Mouse (Mus musculus) left cerebral cortex, postnatal 36 days (tissue): ENCODE data around the gene 1700012A03Rik. TPM values are rescaled to one million over a fixed set of nuclear protein-coding genes. Genes with fewer than 3 reads are reported as not detected.
A peak's percentile ranks its signal among the peaks of the same experiment; 100 is the strongest.

ENCODE experiments used
- DNase-seq, 2 experiments: peaks; one replicate each; pipeline ENCODE4 v3.0.0; 2021 to 2022; ENCODE audit warnings: low spot score in 2 of 2, mixed read lengths in 1 of 2
- intact Hi-C: fragments of 180-260 bp; cut with DNase I; formaldehyde crosslinking; loops from one replicate; pipeline ENCODE4 v1.15.1; 2025
- total RNA-seq, 2 experiments: library from RNA; stranded (reverse); gene quantifications; 2 replicates each; pipeline ENCODE4 v1.2.3; 2021

The 1700012A03Rik gene
- total RNA-seq = not detected

- no peak for DNase-seq
- intact Hi-C loops = no loop called here
These were observed at the start of gene 1700012A03Rik for GRCm38 (mm10) chr6:32049951-32050345. 1700012A03Rik (plus strand) TSS chr6:32050246.

- intact Hi-C loops = no loop called here
These were observed 45.8 kb upstream of the 1700012A03Rik start for GRCm38 (mm10) chr6:32004228-32004627.

GRCm38 (mm10) chr6:32005914-32006313 is 44.1 kb upstream of the 1700012A03Rik start:
- no peak for DNase-seq
- intact Hi-C loops = no loop called here

More at GRCm38 (mm10) chr6:32004228-32004627, 45.8 kb upstream of the 1700012A03Rik start:
- DNase-seq = no peak

- intact Hi-C loops = no loop called here
- DNase-seq = no peak
These were observed 43.7 kb upstream of the 1700012A03Rik start for GRCm38 (mm10) chr6:32006382-32006781.

GRCm38 (mm10) chr6:32007336-32007735 is 42.7 kb upstream of the 1700012A03Rik start:
- intact Hi-C loops = no loop called here
- DNase-seq = peak; percentile 22 to 28

- no peak for DNase-seq
- intact Hi-C loops = no loop called here
These were observed 33.2 kb upstream of the 1700012A03Rik start for GRCm38 (mm10) chr6:32016841-32017240.

- intact Hi-C loops = no loop called here
These were observed 32.5 kb upstream of the 1700012A03Rik start for GRCm38 (mm10) chr6:32017406-32018104.

GRCm38 (mm10) chr6:32018105-32018446 is 32.0 kb upstream of the 1700012A03Rik start:
- intact Hi-C loops = no loop called here
- DNase-seq = no peak

More at GRCm38 (mm10) chr6:32017406-32018104, 32.5 kb upstream of the 1700012A03Rik start:
- no peak for DNase-seq

- no peak for DNase-seq
- intact Hi-C loops = no loop called here
These were observed 28.1 kb upstream of the 1700012A03Rik start for GRCm38 (mm10) chr6:32021853-32022536.

GRCm38 (mm10) chr6:32022537-32022869 is 27.5 kb upstream of the 1700012A03Rik start:
- intact Hi-C loops = no loop called here
- DNase-seq = no peak

- no peak for DNase-seq
- intact Hi-C loops = no loop called here
These were observed 21.6 kb upstream of the 1700012A03Rik start for GRCm38 (mm10) chr6:32028228-32029009.

GRCm38 (mm10) chr6:32034226-32034625 is 15.8 kb upstream of the 1700012A03Rik start:
- DNase-seq = no peak
- intact Hi-C loops = no loop called here

GRCm38 (mm10) chr6:32045344-32045743 is 4.7 kb upstream of the 1700012A03Rik start:
- no peak for DNase-seq

GRCm38 (mm10) chr6:32049256-32049950 is 643 bp upstream of the 1700012A03Rik start:
- intact Hi-C loops = no loop called here
- no peak for DNase-seq

More at GRCm38 (mm10) chr6:32045344-32045743, 4.7 kb upstream of the 1700012A03Rik start:
- intact Hi-C loops = no loop called here

GRCm38 (mm10) chr6:32052135-32052915 is 2.3 kb downstream of the 1700012A03Rik start:
- intact Hi-C loops = no loop called here
- DNase-seq = no peak

GRCm38 (mm10) chr6:32056525-32056924 is 6.5 kb downstream of the 1700012A03Rik start:
- DNase-seq = no peak
- intact Hi-C loops = no loop called here

GRCm38 (mm10) chr6:32058571-32058970 is 8.5 kb downstream of the 1700012A03Rik start:
- no peak for DNase-seq
- intact Hi-C loops = no loop called here

- intact Hi-C loops = no loop called here
These were observed 10.6 kb downstream of the 1700012A03Rik start for GRCm38 (mm10) chr6:32060641-32061040.

GRCm38 (mm10) chr6:32061266-32061665 is 11.2 kb downstream of the 1700012A03Rik start:
- intact Hi-C loops = no loop called here
- no peak for DNase-seq

More at GRCm38 (mm10) chr6:32060641-32061040, 10.6 kb downstream of the 1700012A03Rik start:
- no peak for DNase-seq
